Mouse (Mus musculus) heart, postnatal 0 days (tissue): ENCODE results near the gene Hivep2.

ENCODE experiments used
- CTCF ChIP-seq: IDR thresholded peaks from 2 replicates; pipeline ENCODE4 v1.5.1; 2016; ENCODE audit warnings: antibody characterized with exemption, control low read depth, low read depth
- EP300 ChIP-seq: IDR thresholded peaks from 2 replicates; pipeline ENCODE4 v1.6.1; 2016; ENCODE audit warnings: antibody characterized with exemption, low read depth

GRCm38 (mm10) chr10:14199332-14199731 lies 233.5 kb downstream of the Hivep2 start:
- TF ChIP-seq CTCF (no peak), EP300 (no peak)
